In the genomic region with DNA sequence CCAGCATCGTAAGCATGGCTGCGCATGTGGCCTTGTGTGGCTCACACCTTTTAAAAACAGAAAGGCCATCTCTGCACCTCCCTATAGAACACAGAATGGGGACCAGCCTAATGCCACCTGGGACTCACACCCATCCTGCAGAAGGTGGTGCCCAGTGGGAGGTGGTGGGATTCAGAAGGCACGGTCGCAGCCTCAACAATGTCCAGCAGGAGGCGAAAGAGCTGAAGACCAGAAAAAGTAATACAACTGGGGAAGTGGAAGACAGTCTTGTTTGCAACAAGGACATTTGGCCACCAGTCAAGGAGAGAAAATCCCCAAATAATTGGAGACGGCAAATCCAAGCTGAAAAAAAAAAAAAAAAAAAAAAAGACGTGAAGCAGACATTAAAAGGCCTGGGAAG, we compare ENCODE assay signal across 12 mouse cellular contexts. TPM values are rescaled to one million over a fixed set of nuclear protein-coding genes. Genes with fewer than 3 reads are reported as not detected.
DNase-seq lines count a peak whose midpoint lies in the region; ATAC-seq and TF ChIP-seq lines count a peak whose summit lies in the region.
"Had no signal": no experiment of that assay in that cellular context is flagged by ENCODE, and none has a peak within 500 bp of the region (broad histone marks: within the 10 kb centered on the region; RNA-seq: fewer than 3 reads in every experiment).

No protein-coding gene starts in this region.

- no peak overlapping the region for H3K4me2 ChIP-seq in liver, embryonic 14.5 days (ENCODE audit: low read depth)
- no peak overlapping the region for H3K4me2 ChIP-seq in liver, embryonic 12.5 days
- H3K4me2 ChIP-seq: embryonic facial prominence, embryonic 13.5 days; heart, embryonic 15.5 days; intestine, embryonic 15.5 days had no signal

- H3K9me3 ChIP-seq in liver, embryonic 14.5 days (ENCODE audit: control insufficient read depth, low read length): no peaks in the 10 kb centered on the region
- H3K9me3 ChIP-seq in liver, embryonic 12.5 days (replicated peaks): no peaks in the 10 kb centered on the region
- H3K9me3 ChIP-seq in MEL (replicated peaks; ENCODE audit: insufficient read depth, low read length): no peaks in the 10 kb centered on the region
- H3K9me3 ChIP-seq: embryonic facial prominence, embryonic 13.5 days; heart, embryonic 15.5 days; intestine, embryonic 15.5 days had no signal

- no peaks in the 10 kb centered on the region for H3K79me2 ChIP-seq in heart, adult 2 months (replicated peaks; ENCODE audit: control insufficient read depth, insufficient read depth, low read length)
- H3K79me2 ChIP-seq in MEL (ENCODE audit: control insufficient read depth, insufficient read depth, low read length, poor library complexity): no peaks in the 10 kb centered on the region

- ATAC-seq in liver, embryonic 14.5 days (ENCODE audit: insufficient read depth): no peak
- no peak for ATAC-seq in liver, embryonic 12.5 days
- ATAC-seq: intestine, embryonic 15.5 days had no signal

- no peak; the same call in 1 of the 2 replicates for TF ChIP-seq RAD21 in MEL (IDR thresholded peaks at IDR 0.05; ENCODE audit: low read depth, low read length)

- peak; percentile 61 for TF ChIP-seq CTCF in heart, adult 2 months (IDR thresholded peaks at IDR 0.05)
- peak; percentile 73 for TF ChIP-seq CTCF in liver, embryonic 14.5 days (IDR thresholded peaks at IDR 0.05; ENCODE audit: low read depth)
- TF ChIP-seq CTCF in MEL (IDR thresholded peaks at IDR 0.05 in 2 of 3, conservative IDR thresholded peaks at IDR 0.05 in 1 of 3; ENCODE audit: control insufficient read depth in 1 of 3, insufficient read depth in 1 of 3, low read depth in 2 of 3, low read length in 3 of 3, poor library complexity in 1 of 3, severe bottlenecking in 1 of 3): peak in 1 of 3 experiments; percentile 11; a peak in 1 of 6 replicates

- H3K4me1 ChIP-seq in heart, adult 2 months (ENCODE audit: control insufficient read depth, insufficient read depth, low read length): no peaks in the 10 kb centered on the region
- H3K4me1 ChIP-seq in liver, embryonic 14.5 days (replicated peaks; ENCODE audit: control insufficient read depth in 2 of 2, insufficient read depth in 2 of 2, low read length in 1 of 2): peaks cover 4 to 6% of the 10 kb centered on the region in 2 experiments; a peak in 2 of 4 replicates
- peaks cover 12% of the 10 kb centered on the region for H3K4me1 ChIP-seq in liver, embryonic 12.5 days
- no peaks in the 10 kb centered on the region for H3K4me1 ChIP-seq in MEL (ENCODE audit: control insufficient read depth in 1 of 2, insufficient read depth in 2 of 2, low read length in 2 of 2)
- H3K4me1 ChIP-seq: embryonic facial prominence, embryonic 13.5 days; heart, embryonic 15.5 days; intestine, embryonic 15.5 days had no signal

- TF ChIP-seq POLR2A in heart, adult 2 months (IDR thresholded peaks at IDR 0.05; ENCODE audit: insufficient read depth, low read depth, low read length): no peak
- TF ChIP-seq POLR2A in MEL (IDR thresholded peaks at IDR 0.05; ENCODE audit: control insufficient read depth in 1 of 2, insufficient read depth in 1 of 2, low read depth in 1 of 2, low read length in 2 of 2, poor library complexity in 1 of 2): no peak

- no peak overlapping the region for H3K9ac ChIP-seq in heart, adult 2 months (ENCODE audit: low read depth, low read length)
- H3K9ac ChIP-seq in liver, embryonic 14.5 days (replicated peaks): no peak overlapping the region
- H3K9ac ChIP-seq in liver, embryonic 12.5 days: no peak overlapping the region
- no peak overlapping the region for H3K9ac ChIP-seq in MEL (ENCODE audit: control insufficient read depth, low read depth, low read length, poor library complexity, severe bottlenecking)
- H3K9ac ChIP-seq: embryonic facial prominence, embryonic 13.5 days; heart, embryonic 15.5 days; intestine, embryonic 15.5 days had no signal

- WGBS in heart, adult 2 months: 70% methylated on average over 7 of the region's 7 CpGs
- 71% methylated on average over 7 of the region's 7 CpGs for WGBS in liver, embryonic 14.5 days (ENCODE audit: insufficient replicate concordance)
- 72% methylated on average over 7 of the region's 7 CpGs for WGBS in liver, embryonic 12.5 days (ENCODE audit: insufficient replicate concordance)

- no peak overlapping the region for H3K4me3 ChIP-seq in heart, adult 2 months
- no peak overlapping the region for H3K4me3 ChIP-seq in liver, embryonic 14.5 days (ENCODE audit: insufficient read depth in 1 of 2, low read depth in 2 of 2, low read length in 2 of 2)
- no peak overlapping the region for H3K4me3 ChIP-seq in liver, embryonic 12.5 days
- no peak overlapping the region for H3K4me3 ChIP-seq in MEL (ENCODE audit: control insufficient read depth in 1 of 2, insufficient read depth in 1 of 2, low read depth in 2 of 2, low read length in 2 of 2)
- H3K4me3 ChIP-seq: embryonic facial prominence, embryonic 13.5 days; heart, embryonic 15.5 days; intestine, embryonic 15.5 days had no signal

- intact Hi-C loops in heart, adult 2 months (cut with DNase I): loop anchor here (5.0 kb wide), 2 partner anchors 40 to 120 kb away; no protein-coding TSS in a partner anchor

- no peak for TF ChIP-seq EP300 in heart, adult 2 months (IDR thresholded peaks at IDR 0.05; ENCODE audit: insufficient read depth, low read depth, low read length)
- no peak for TF ChIP-seq EP300 in liver, embryonic 14.5 days (IDR thresholded peaks at IDR 0.05; ENCODE audit: low read depth)
- TF ChIP-seq EP300 in MEL (IDR thresholded peaks at IDR 0.05; ENCODE audit: low read depth in 1 of 2, low read length in 2 of 2): no peak

- H3K27ac ChIP-seq in heart, adult 2 months: no peak overlapping the region
- H3K27ac ChIP-seq in liver, embryonic 14.5 days: no peak overlapping the region
- H3K27ac ChIP-seq in liver, embryonic 12.5 days: no peak overlapping the region
- H3K27ac ChIP-seq in MEL (ENCODE audit: control insufficient read depth, low read depth, low read length): no peak overlapping the region
- H3K27ac ChIP-seq: embryonic facial prominence, embryonic 13.5 days; heart, embryonic 15.5 days; intestine, embryonic 15.5 days had no signal

- no peaks in the 10 kb centered on the region; the same call in 1 of the 2 replicates for H3K36me3 ChIP-seq in heart, adult 2 months (ENCODE audit: control insufficient read depth, insufficient read depth, low read length)
- H3K36me3 ChIP-seq in liver, embryonic 14.5 days (replicated peaks; ENCODE audit: control insufficient read depth, insufficient read depth, low read depth): no peaks in the 10 kb centered on the region
- H3K36me3 ChIP-seq in liver, embryonic 12.5 days: no peaks in the 10 kb centered on the region
- no peaks in the 10 kb centered on the region for H3K36me3 ChIP-seq in MEL (ENCODE audit: control insufficient read depth in 1 of 2, insufficient read depth in 2 of 2, low read length in 2 of 2)
- H3K36me3 ChIP-seq: embryonic facial prominence, embryonic 13.5 days; intestine, embryonic 15.5 days had no signal

- no peak for DNase-seq in heart, adult 2 months
- no peak for DNase-seq in heart, adult 11 months
- no peak for DNase-seq in liver, embryonic 14.5 days (ENCODE audit: low read depth in 3 of 3, low spot score in 3 of 3)
- DNase-seq in MEL (ENCODE audit: low read depth, low spot score): no peak
- peak; percentile 45 for DNase-seq in lung, postnatal 10 days
- DNase-seq in right cerebral cortex, adult 18-20 months: no peak
- no peak for DNase-seq in thymus, postnatal 36 days

- no peaks in the 10 kb centered on the region for H3K27me3 ChIP-seq in heart, adult 2 months (ENCODE audit: control insufficient read depth, insufficient read depth, low read length)
- no peaks in the 10 kb centered on the region for H3K27me3 ChIP-seq in liver, embryonic 14.5 days (ENCODE audit: control insufficient read depth, insufficient read depth, low read length)
- H3K27me3 ChIP-seq in liver, embryonic 12.5 days (replicated peaks): no peaks in the 10 kb centered on the region
- no peaks in the 10 kb centered on the region for H3K27me3 ChIP-seq in MEL (ENCODE audit: control insufficient read depth in 1 of 2, insufficient read depth in 2 of 2, low read length in 2 of 2)
- H3K27me3 ChIP-seq: embryonic facial prominence, embryonic 13.5 days; heart, embryonic 15.5 days; intestine, embryonic 15.5 days had no signal

TF ChIP-seq in MEL, 35 proteins besides CTCF, POLR2A, EP300 and RAD21:
- 0 out of 2 replicates have a peak, but pooled peaks have one; percentile 9 for TF ChIP-seq SMC3 (IDR thresholded peaks at IDR 0.05; ENCODE audit: low read depth, low read length)
- TF ChIP-seq USF1 (IDR thresholded peaks at IDR 0.05; ENCODE audit: low read depth, low read length): no peak

RNA-seq across cellular contexts. Expression of a gene that starts 35.8 kb away (rescaled TPM):
- total RNA-seq in heart, adult 2 months (2021): 100 to 1,000 TPM; 833 to 848 TPM
- 361 and 854 TPM in 2 replicates for polyA plus RNA-seq in heart, adult 2 months (2012; rRNA removed)
- 0.31 and 0.89 TPM in 2 replicates for polyA plus RNA-seq in liver, embryonic 14.5 days (2012; rRNA removed)
- polyA plus RNA-seq in liver, embryonic 14.5 days (2014; fragmentation: Nextera tagmentation; extraction: Ambion mirVana): 0.49 and 0.88 TPM in 2 replicates
- 0.60 and 0.98 TPM in 2 replicates for polyA plus RNA-seq in liver, embryonic 12.5 days (2016; fragmentation: Nextera tagmentation; extraction: Ambion mirVana)
- not detected in 2 replicates for total RNA-seq in MEL (2012; rRNA removed)
- polyA plus RNA-seq in MEL (2012; ENCODE audit: insufficient read depth in 1 of 2, insufficient read length in 2 of 2, low read depth in 1 of 2, low replicate concordance in 2 of 2, missing spikeins in 1 of 2): not detected
- total RNA-seq: megakaryocyte progenitor cell, adult 5-6 weeks had no signal

Comparison
In these comparisons a context has a peak if more than half of its experiments do, and no peak if none do; other contexts are left out.
1. RNA of a gene that starts 35.8 kb away (polyA plus RNA-seq): 361 to 854 TPM in heart, adult 2 months; 0.31 to 0.89 TPM in liver, embryonic 14.5 days, 0.60 to 0.98 TPM in liver, embryonic 12.5 days and not detected in MEL; every median in the first group is over 100 times any median in the second.